In the genomic region with DNA sequence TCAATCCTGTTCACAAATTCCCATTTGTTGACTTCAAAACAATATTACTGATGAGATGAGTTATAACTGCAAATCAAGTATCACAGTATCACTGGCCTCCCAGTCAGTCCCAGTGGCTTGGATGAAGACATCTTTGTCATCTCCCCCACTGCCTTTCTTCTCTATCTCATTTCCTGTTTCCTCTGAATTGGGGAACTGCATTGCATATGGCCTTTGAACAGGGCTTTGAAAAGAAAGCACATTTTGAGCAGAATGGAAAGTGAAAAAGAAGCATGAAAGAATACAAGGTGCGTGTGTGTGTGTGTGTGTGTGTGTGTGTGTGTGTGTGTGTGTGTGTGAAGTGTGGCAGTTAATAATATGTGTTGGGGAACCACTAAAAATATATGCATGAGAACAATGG, we compare ENCODE assay signal across 22 mouse cellular contexts.
A peak's percentile ranks its signal among the peaks of the same experiment; 100 is the strongest.
DNase-seq lines count a peak whose midpoint lies in the region; ATAC-seq lines count a peak whose summit lies in the region.
"Had no signal": no experiment of that assay in that cellular context is flagged by ENCODE, and none has a peak within 500 bp of the region (broad histone marks: within the 10 kb centered on the region; RNA-seq: fewer than 3 reads in every experiment).

No protein-coding gene starts in this region.

- no peak overlapping the region for H3K4me2 ChIP-seq in hindbrain, embryonic 11.5 days (replicated peaks; ENCODE audit: low read depth, low read length)
- H3K4me2 ChIP-seq: forebrain, embryonic 13.5 days; heart, embryonic 15.5 days; limb, embryonic 13.5 days; liver, embryonic 13.5 days; lung, embryonic 14.5 days; midbrain, embryonic 13.5 days; neural tube, embryonic 15.5 days had no signal

- no peak overlapping the region for H3K9ac ChIP-seq in hindbrain, embryonic 11.5 days (ENCODE audit: low read depth, low read length)
- H3K9ac ChIP-seq: forebrain, embryonic 13.5 days; heart, embryonic 15.5 days; limb, embryonic 13.5 days; liver, embryonic 13.5 days; lung, embryonic 14.5 days; midbrain, embryonic 13.5 days; neural tube, embryonic 15.5 days had no signal

- H3K36me3 ChIP-seq in hindbrain, embryonic 10.5 days = no peaks in the 10 kb centered on the region
- H3K36me3 ChIP-seq in hindbrain, embryonic 11.5 days (ENCODE audit: control insufficient read depth, insufficient read depth, low read length) = no peaks in the 10 kb centered on the region
- H3K36me3 ChIP-seq: heart, embryonic 15.5 days; limb, embryonic 13.5 days; liver, embryonic 13.5 days; midbrain, embryonic 13.5 days; neural tube, embryonic 15.5 days had no signal

- H3K4me3 ChIP-seq in hindbrain, embryonic 10.5 days = no peak overlapping the region
- H3K4me3 ChIP-seq in hindbrain, embryonic 11.5 days (ENCODE audit: low read depth, low read length) = no peak overlapping the region
- H3K4me3 ChIP-seq: forebrain, embryonic 13.5 days; heart, embryonic 15.5 days; limb, embryonic 13.5 days; liver, embryonic 13.5 days; midbrain, embryonic 13.5 days; neural tube, embryonic 15.5 days had no signal

- WGBS in hindbrain, embryonic 10.5 days = 63% methylated on average over 1 of the region's 1 CpGs
- WGBS in hindbrain, embryonic 11.5 days = 83% methylated on average over 1 of the region's 1 CpGs

- H3K27ac ChIP-seq in hindbrain, embryonic 10.5 days = 0 out of 2 replicates have a peak overlapping the region, but pooled peaks have one; percentile 29
- H3K27ac ChIP-seq in hindbrain, embryonic 11.5 days (ENCODE audit: low read depth, low read length) = no peak overlapping the region
- H3K27ac ChIP-seq: forebrain, embryonic 13.5 days; heart, embryonic 15.5 days; limb, embryonic 13.5 days; liver, embryonic 13.5 days; midbrain, embryonic 13.5 days; neural tube, embryonic 15.5 days had no signal

- ATAC-seq in hindbrain, embryonic 11.5 days (ENCODE audit: low FRiP score) = no peak
- ATAC-seq in CD4-positive, CD25-positive, alpha-beta regulatory T cell, adult 4 months = peak; percentile 94
- ATAC-seq in common myeloid progenitor, adult 5-6 weeks (replicated peaks; ENCODE audit: low read depth, poor library complexity, severe bottlenecking) = peak; percentile 99
- ATAC-seq in megakaryocyte progenitor cell, adult 5-6 weeks (replicated peaks; ENCODE audit: poor library complexity) = peak; percentile 95
- ATAC-seq: forebrain, embryonic 13.5 days; midbrain, embryonic 13.5 days had no signal

- H3K4me1 ChIP-seq in hindbrain, embryonic 10.5 days (replicated peaks) = peaks cover 13% of the 10 kb centered on the region
- H3K4me1 ChIP-seq in hindbrain, embryonic 11.5 days (replicated peaks; ENCODE audit: control insufficient read depth, insufficient read depth, low read length) = no peaks in the 10 kb centered on the region
- H3K4me1 ChIP-seq: forebrain, embryonic 13.5 days; heart, embryonic 15.5 days; limb, embryonic 13.5 days; liver, embryonic 13.5 days; midbrain, embryonic 13.5 days; neural tube, embryonic 15.5 days had no signal

- H3K9me3 ChIP-seq in hindbrain, embryonic 10.5 days = no peaks in the 10 kb centered on the region
- no peaks in the 10 kb centered on the region for H3K9me3 ChIP-seq in hindbrain, embryonic 11.5 days (ENCODE audit: control insufficient read depth, low read length)
- H3K9me3 ChIP-seq: forebrain, embryonic 13.5 days; heart, embryonic 15.5 days; limb, embryonic 13.5 days; liver, embryonic 13.5 days; midbrain, embryonic 13.5 days; neural tube, embryonic 15.5 days had no signal

- no peak for DNase-seq in hindbrain, embryonic 10.5 days (ENCODE audit: low spot score)
- no peak for DNase-seq in hindbrain, embryonic 11.5 days (ENCODE audit: low spot score)
- DNase-seq in gastrocnemius, adult 8-10 months (ENCODE audit: low spot score in 2 of 2) = no peak
- no peak for DNase-seq in left cerebral cortex, adult 18-20 months (ENCODE audit: low spot score in 2 of 2)
- no peak for DNase-seq in testis, postnatal 10 days (ENCODE audit: low spot score)
- DNase-seq: cerebellum, adult 18-20 months; cerebellum, postnatal 25 days; gastrocnemius, postnatal 25 days; heart, postnatal 4 days; kidney, adult 9 months; kidney, postnatal 4 days; liver, embryonic 13.5 days; lung, embryonic 14.5 days; lung, postnatal 4 days had no signal

- no peaks in the 10 kb centered on the region for H3K27me3 ChIP-seq in hindbrain, embryonic 10.5 days (ENCODE audit: insufficient read depth, poor library complexity, severe bottlenecking)
- no peaks in the 10 kb centered on the region for H3K27me3 ChIP-seq in hindbrain, embryonic 11.5 days (ENCODE audit: control insufficient read depth, insufficient read depth, low read length)
- H3K27me3 ChIP-seq: forebrain, embryonic 13.5 days; heart, embryonic 15.5 days; limb, embryonic 13.5 days; liver, embryonic 13.5 days; neural tube, embryonic 15.5 days had no signal
